Mouse (Mus musculus): ENCODE data around the gene Vti1b. TPM values are rescaled to one million over a fixed set of nuclear protein-coding genes. Genes with fewer than 3 reads are reported as not detected.

The Vti1b gene
- polyA plus RNA-seq (2014; fragmentation: Illumina TruSeq; extraction: RNeasy Lipid Tissue Mini Kit (QIAGEN cat#74804); ENCODE audit: low read depth, low replicate concordance): 99.9 TPM

DNA sequence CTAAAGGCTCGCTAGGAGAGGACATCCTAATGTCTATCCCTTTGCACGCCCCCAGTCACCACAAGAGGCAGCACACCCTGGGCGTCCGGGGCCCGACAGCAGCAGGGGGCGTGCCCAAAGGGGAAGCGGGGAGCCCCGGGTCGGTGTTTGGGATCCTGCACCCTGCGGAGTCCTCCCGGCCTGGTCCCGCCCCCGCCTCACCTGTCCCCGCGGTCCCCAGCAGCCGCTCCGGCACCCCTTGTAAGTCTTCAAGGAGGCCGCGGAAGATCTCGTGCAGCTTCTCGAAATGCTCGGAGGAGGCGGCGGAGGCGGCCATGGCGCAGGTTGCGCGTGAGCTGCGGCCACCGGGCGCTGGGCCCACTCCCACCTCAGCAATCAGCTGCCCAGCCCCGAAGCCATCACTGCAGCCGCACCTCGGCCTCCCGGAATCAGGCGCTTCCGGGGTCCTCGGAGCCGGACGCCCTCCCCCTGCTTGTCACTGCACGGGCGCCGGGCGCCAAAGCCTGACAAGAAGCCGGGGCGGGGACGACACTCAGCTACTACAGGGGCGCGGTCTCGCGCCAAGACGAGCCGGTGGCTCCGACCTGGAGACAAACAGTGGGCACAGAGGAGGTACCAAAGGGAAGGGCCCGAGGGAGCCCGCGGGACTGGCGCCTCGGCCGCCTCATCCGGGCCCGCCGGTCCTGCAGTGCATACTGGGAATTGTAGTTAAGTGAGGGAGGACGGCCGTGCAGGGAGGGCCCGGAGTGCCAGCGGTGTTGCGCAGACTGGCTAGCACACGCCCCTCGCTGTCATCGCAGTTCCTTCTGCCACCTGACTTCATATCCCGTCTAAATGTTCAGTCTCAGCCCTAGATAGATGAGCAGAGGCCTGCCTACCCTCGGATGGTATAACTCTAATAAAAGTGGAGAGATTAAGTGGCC is at the start of gene Vti1b:
Gene Vti1b, minus strand, starts transcription at position 649 of the 923 bp plus-strand sequence.

DNA sequence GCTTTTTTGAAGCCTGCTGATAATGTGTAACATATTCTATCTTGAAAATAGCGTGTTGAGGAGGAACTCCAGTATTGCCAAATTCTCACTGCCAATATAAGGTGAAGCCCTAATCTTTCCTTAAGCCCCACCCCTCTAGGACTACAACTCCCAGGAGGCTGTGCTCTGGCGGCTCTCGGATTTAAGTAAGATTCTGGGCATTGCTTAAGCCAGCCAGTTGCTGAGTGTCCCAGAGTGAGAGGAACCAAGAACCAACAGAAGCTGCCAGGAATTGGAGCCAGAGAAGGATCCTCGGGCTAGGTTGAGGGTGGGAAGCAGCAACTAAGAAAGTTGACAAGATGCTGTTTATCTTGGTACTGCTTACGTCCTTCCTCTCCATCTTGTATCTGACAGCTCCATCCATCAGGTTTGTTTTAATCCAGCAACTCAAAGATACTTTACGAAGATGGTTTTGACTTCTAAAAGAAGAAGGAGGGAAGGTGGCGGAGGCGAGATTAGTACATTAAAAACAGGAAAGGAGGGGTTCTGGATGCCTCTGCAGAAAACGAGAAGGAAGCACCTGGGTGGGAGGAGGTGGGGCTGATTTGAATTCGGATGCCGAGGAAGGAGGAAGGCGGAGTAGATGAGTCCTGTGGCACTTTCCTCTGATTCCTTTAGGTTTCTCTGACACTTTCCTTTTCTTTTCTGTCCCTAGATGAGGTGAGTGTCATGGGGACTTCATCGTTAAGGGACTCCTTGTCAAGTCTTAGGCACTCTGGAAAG is 36.4 kb upstream of the Vti1b start, which contains the start of gene Rdh12:
Gene Rdh12, plus strand, starts transcription at position 212 of the 762 bp plus-strand sequence.

DNA sequence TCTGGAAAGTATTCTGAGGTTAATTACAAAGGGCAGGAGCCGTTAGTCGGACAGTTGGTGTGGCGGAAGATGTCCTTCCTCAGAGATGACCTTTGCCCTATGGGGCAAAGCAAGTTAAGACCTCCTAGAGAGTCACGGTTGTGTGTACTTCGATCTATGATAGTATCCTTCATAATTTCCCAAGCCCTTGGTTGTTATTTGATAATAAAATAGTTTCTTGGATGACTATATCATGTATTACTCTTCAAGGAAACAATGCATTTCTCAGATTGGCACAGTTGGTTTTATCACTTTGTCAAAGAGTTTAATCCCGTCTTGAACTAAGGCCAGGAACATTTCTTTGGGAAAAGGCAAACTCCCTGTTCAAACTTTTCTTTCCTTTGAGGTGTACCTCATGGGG is 19.7 kb upstream of the Vti1b start, which contains the start of gene Rdh11:
Gene Rdh11, minus strand, starts transcription at position 101 of the 400 bp plus-strand sequence.

GRCm38 (mm10) chr12:79130299-79131177 is 41.9 kb downstream of the Vti1b start, which contains the start of gene Arg2:
Gene Arg2, plus strand, starts transcription at chr12:79130777.

Other genes starting within 250 kb of the Vti1b start
- 29.5 TPM for gene Tmem229b, start 165.0 kb downstream of the Vti1b start, polyA plus RNA-seq (2014; fragmentation: Illumina TruSeq; extraction: RNeasy Lipid Tissue Mini Kit (QIAGEN cat#74804); ENCODE audit: low read depth, low replicate concordance)
- gene Plekhh1, start 143.5 kb downstream of the Vti1b start, polyA plus RNA-seq (2014; fragmentation: Illumina TruSeq; extraction: RNeasy Lipid Tissue Mini Kit (QIAGEN cat#74804); ENCODE audit: low read depth, low replicate concordance): 14.1 TPM
- gene Pigh, start 83.0 kb downstream of the Vti1b start, polyA plus RNA-seq (2014; fragmentation: Illumina TruSeq; extraction: RNeasy Lipid Tissue Mini Kit (QIAGEN cat#74804); ENCODE audit: low read depth, low replicate concordance): 21.5 TPM
- 31.5 TPM for gene Arg2, start 41.9 kb downstream of the Vti1b start, polyA plus RNA-seq (2014; fragmentation: Illumina TruSeq; extraction: RNeasy Lipid Tissue Mini Kit (QIAGEN cat#74804); ENCODE audit: low read depth, low replicate concordance)
- gene Rdh11, start 19.6 kb upstream of the Vti1b start, polyA plus RNA-seq (2014; fragmentation: Illumina TruSeq; extraction: RNeasy Lipid Tissue Mini Kit (QIAGEN cat#74804); ENCODE audit: low read depth, low replicate concordance): 27.2 TPM
- gene Rdh12, start 36.2 kb upstream of the Vti1b start, polyA plus RNA-seq (2014; fragmentation: Illumina TruSeq; extraction: RNeasy Lipid Tissue Mini Kit (QIAGEN cat#74804); ENCODE audit: low read depth, low replicate concordance): 4.7 TPM
- 28.6 TPM for gene Zfyve26, start 123.6 kb upstream of the Vti1b start, polyA plus RNA-seq (2014; fragmentation: Illumina TruSeq; extraction: RNeasy Lipid Tissue Mini Kit (QIAGEN cat#74804); ENCODE audit: low read depth, low replicate concordance)
- 1.8 TPM for gene Rad51b, start 124.6 kb upstream of the Vti1b start, polyA plus RNA-seq (2014; fragmentation: Illumina TruSeq; extraction: RNeasy Lipid Tissue Mini Kit (QIAGEN cat#74804); ENCODE audit: low read depth, low replicate concordance)

Data from adipose tissue, adult 10 weeks (tissue).